Mouse (Mus musculus) left cerebral cortex, postnatal 4 days (tissue): Measurements from ENCODE around the gene Depdc5. TPM values are rescaled to one million over a fixed set of nuclear protein-coding genes. Genes with fewer than 3 reads are reported as not detected.
"Not testable (repeated sequence)": the region's sequence is repeated elsewhere in the genome, so short reads cannot be mapped to it uniquely, and the experiment has no call there.

Experiments
- DNase-seq: peaks from one replicate; pipeline ENCODE4 v3.0.0-alpha.2; 2022
- intact Hi-C: fragments of 180-260 bp; cut with DNase I; formaldehyde crosslinking; loops from one replicate; pipeline ENCODE4 v1.15.1; 2025
- total RNA-seq, 2 experiments: library from RNA; stranded (reverse); gene quantifications; 2 replicates each; pipeline ENCODE4 v1.2.3; 2021

The Depdc5 gene
- total RNA-seq = 10 to 100 TPM; 48.2 to 50.7 TPM

DNA sequence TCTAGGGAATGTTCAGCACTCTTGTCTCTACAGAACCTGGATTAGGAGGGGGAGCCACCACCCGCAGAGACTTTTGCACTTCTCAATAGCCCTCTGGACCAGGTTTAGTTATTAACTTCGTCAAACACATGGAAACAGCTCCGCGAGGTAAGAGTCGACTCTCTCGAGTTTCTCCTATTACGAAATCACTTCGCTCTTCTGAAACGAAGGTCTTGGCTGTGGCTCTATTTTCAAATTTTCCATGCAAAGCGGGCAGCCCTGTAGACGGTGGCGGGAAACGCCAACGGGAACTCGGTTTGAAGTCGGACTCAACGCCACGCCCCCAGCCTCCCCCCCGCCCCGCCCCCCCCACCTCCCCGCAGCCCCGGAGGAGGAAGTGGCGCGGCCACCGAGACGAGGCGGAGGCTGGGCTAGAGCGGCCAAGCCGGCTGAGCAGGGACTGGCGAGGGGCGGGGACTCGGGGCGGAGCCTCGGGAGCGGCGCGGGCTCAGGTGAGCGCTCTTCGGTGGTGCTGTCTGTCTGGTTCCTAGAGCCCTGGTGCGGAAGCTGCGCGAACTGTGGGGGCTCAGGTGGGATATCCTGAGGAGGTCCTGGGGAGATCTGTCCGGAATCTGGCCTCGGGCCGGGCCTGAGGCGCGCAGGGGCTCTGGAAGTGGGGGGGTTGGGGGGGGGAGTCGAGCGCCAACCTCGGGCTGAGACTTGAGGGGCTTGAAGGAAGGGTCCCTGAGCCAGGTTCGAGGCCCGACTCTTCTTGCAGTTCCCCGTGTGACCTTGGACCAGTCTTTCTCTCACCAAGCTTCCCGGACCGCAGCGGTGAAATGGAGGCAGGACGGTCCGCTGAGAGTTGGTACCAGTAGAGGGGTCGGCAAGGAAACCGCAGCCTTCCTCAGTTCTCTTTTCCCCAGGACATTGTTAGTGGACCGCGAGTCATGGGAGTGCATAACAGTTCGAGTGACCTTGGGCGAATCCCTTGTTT is at the start of gene Depdc5:
Gene Depdc5, plus strand, starts transcription at position 449 of the 976 bp plus-strand sequence.
- intact Hi-C loops = no loop called here
- peak; percentile 95 for DNase-seq

DNA sequence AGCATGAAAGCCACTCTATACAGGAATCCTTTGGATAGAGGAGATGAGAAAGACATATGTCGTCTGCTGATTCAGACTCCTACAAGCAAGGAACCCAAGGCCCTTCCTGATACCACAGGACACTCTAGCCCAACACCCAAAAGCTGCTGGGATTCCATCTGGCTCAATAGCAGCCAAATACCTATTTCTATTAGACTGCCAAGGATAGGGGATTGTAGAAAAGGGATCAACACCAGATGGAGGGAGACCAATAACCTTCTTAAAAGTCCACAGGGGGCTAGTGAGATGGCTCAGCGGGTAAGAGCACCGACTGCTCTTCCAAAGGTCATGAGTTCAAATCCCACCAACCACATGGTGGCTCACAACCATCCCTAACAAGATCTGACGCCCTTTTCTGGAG is 48.1 kb upstream of the Depdc5 start:
- intact Hi-C loops = no loop called here
- DNase-seq = no peak

DNA sequence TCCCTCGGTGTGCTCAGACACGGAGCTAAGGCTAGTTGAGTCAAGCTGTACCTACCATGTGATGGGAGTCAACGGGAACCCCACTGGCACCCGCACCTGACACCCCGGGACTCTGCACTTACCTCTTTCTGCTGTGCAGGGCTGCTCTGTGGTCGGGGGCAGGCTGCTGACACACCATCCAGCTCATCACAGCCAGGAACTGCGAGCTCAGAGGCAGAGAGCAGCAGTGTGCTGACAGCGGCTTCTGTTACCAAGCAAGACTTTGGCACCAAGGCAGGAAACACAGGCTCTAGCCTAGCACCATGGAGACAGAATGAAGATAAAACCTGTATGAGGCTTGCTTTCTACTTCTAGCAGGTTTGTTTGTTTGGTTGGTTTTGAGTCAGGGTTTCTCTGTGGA is 43.0 kb upstream of the Depdc5 start:
- DNase-seq = no peak
- intact Hi-C loops = no loop called here

DNA sequence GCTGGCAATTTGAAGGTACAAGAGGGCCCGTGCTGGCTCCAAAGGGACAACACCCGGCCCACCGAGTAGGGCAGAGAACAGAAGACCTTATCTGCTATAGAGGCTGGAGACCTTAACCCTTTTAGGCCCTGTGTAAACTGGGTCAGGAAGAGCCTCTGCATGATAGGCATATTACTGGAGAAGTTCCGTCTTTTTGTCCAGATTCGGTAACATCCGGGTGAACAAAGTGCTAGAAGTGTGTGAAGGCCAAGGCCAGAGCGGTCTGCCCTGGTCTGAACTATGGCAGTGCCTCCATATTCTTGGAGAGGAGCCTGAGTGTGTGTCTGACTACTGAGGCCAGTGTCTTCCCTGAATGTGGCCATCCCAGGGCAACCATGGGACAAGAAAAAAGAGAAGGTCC is 36.5 kb upstream of the Depdc5 start, which contains the start of gene Gm20671:
Gene Gm20671, minus strand, starts transcription at position 101 of the 400 bp plus-strand sequence.
- intact Hi-C loops = no loop called here

DNA sequence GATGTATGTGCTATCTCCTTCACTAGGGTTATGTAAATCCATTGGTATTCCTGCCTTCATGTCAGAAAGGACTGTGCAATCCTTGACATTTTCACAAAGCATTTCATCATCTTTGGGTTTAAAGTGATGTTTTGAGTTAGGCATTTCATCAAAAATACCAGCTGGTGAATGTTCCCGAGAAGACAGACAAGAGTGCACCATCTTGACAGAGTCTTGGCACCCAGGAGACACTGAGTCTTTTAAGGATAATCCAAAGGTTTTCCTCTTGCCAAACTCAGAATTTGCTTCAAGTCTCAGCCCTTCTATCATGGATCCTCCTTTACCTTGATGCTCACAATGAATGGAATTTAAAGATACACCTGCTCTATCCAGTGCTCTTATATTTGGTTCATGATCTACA is 34.7 kb upstream of the Depdc5 start:
- DNase-seq, intact Hi-C loops: not testable (repeated sequence)

More for the DNA sequence above, 36.5 kb upstream of the Depdc5 start, which contains the start of gene Gm20671:
- DNase-seq = no peak

DNA sequence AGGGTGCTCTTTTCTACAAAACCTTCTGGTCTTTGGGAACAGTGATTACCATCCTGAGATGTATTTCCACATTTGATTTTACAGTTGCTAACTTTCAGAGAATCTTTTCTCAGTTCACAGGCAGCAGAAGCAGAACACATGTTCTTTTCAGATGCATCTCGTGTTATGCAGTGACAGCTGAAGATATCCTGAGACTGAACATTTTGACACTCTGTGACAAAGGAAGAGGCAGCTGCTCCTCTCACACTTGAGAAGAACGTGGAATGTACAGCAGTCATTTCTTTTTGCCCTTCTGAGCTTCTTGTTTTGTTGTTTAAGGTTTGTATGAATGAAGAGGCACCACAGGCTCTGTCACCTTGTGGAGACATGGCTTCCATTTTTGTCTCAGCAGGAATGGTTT is 33.4 kb upstream of the Depdc5 start:
- no peak for DNase-seq
- intact Hi-C loops = no loop called here

DNA sequence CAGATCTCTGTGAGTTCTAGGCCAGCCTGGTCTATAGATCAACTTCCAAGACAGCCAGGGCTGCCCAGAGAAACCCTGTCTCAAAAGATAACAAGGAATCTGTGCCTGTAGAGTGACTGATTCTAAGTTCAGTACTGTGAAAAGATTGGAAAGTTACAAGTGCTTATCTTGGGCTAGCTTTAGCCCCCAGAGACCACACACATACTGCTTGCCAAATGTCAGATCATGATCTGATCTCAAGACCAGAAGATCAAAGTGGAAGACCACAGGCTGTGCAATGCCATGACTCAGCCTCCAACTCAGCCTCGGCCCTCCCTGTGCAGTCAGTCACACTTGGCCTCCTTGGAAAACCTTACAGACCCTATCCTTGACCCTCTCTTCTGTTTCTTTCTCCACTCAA is 29.0 kb upstream of the Depdc5 start:
- no peak for DNase-seq
- intact Hi-C loops = no loop called here

DNA sequence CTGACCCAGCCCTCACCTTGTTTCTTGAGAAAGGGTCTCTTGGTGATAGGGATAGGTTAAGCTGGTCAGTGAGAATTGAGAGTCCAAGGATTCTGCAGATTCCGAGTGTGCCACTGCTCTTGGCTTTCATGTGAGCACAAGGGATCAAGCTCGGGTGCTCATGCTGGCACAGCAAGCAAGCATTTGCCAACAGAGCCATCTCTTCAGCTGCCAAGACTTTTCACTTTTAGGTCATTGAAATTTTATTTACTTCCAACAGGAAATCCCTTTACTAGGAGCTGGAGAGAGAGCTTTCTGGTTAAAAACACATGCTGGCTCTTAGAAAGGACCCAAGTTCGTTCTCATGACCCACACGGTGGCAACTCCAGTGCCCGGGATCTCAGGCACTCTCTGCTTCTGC is 26.5 kb upstream of the Depdc5 start:
- intact Hi-C loops = no loop called here
- DNase-seq = no peak

DNA sequence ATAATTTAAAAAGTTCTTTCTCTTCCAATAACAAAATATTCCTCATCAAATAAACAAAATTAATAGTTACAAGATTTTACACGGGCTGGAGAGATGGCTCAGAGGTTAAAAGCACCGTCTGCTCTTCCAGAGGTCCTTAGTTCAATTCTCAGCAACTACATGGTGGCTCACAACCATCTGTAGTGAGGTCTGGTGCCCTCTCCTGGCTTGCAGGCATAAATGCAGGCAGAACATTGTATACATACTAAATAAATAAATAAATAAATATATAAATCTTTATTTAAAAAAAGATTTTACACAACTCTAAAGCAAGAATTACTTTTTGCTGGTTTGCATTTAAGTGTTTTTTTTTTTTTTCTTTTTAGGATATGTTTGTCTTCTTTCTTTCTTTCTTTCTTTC is 23.5 kb upstream of the Depdc5 start:
- DNase-seq = no peak

DNA sequence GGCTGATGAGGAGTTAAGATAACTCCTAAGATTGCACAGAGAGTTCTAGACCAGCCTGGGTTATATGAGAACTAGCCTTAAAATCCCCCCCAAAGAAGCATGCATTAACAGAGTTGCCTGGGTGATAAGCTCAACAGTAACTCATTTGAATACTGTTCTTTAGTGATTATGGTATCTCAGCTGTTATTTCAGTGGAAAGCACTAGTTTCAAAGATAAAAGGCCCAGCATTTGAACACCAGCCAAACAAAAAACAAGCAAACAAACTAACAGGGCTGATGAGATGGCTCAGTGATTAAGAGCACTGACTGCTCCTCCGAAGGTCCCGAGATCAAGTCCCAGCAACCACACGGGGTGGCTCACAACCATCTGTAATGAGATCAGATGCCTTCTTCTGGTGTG is 14.3 kb upstream of the Depdc5 start:
- intact Hi-C loops = no loop called here
- no peak for DNase-seq

More for the DNA sequence above, 23.5 kb upstream of the Depdc5 start:
- intact Hi-C loops = no loop called here

DNA sequence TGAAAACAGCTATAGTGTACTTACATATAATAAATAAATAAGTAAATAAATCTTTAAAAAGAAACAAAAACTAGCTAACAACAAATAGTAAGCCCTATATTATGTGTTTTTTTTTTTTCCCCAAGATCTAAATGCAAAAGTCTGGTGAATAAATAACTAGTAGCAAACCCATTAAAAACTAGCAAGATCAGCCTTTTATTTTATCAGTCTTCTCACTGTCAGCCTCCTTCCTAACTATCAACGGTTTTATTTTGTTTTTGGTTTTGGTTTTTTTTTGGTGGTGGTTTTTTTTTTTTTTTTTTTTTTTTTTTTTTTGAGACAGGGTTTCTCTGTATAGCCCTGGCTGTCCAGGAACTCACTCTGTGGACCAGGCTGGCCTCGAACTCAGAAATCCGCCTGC is 13.9 kb upstream of the Depdc5 start:
- DNase-seq, intact Hi-C loops: not testable (repeated sequence)

DNA sequence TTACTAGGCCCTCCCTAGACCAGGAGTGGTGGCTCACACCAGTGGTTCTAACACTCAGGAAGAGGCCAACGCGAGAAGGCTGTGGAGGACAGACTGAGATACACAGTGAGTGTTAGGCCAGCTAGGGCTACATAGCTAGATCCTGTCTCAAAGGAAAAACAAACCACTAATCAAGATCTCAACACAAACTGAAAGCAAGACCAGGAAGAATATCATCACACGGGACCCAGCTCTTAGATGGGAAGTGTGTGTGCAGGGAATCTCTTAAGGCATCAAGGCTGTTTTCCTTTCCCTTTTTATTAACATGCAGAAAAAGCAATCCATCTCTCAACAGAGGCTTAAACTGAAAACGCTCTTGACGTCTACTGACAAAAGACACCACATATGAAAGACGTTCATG is 11.5 kb upstream of the Depdc5 start:
- DNase-seq = no peak
- intact Hi-C loops = no loop called here

DNA sequence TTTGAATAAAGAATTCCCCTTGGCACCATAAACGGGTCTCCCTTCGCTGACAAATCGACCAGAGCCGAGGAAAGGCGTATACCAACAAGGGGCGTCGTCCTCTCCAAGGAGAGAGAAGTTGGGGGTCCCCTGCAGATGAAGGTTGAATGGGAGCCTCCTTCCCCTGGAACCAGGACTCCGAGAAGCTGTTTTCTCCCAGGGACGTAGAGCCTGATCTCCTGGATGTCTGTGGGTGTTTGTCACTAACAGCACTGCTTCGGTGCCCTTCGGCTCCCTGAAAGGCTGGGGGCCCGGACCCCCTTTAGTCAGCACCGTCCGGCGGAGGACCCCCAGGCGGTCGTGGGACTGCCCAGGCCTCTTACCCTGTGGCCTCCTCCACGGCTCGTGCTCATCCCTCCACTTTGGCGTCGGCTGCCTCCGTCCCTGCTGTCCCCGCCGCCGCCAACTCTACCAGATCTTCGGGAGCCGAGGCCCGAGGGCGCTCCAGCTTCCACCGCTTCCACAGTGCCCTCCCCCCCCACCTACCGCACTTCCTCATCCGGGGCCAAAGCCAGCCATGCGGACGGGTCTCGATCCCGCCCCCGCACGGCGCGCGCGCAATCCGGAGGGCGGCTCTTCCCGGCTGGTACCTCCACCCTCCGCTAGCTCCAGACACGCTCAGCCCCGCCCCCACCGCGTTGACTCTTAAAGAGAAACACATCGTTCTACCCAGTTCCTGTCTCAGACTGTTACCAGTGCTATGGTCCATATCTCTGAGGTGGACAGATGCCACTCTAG is 9.6 kb upstream of the Depdc5 start, which contains the start of gene Prr14l:
Gene Prr14l, minus strand, starts transcription at position 526 of the 777 bp plus-strand sequence.
- peak; percentile 99 for DNase-seq
- intact Hi-C loops = no loop called here

DNA sequence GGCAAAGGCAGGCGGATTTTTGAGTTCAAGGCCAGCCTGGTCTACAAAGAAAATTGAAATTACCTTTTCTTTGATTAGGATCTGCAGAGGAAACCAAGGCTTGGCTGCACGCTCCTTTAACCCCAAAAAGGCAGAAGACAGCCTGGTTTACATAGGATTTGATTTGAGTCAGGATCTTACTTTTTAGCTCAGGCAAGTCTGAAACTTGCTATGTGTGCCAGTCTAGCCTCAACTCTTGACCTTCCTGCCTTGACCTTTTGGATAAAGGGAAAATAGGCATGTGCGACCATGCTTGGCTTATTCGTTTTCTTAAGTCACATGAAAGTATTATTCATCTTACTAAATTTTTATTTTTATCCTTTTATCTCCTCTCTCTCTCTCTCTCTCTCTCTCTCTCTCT is 8.7 kb upstream of the Depdc5 start:
- no peak for DNase-seq
- intact Hi-C loops = no loop called here

DNA sequence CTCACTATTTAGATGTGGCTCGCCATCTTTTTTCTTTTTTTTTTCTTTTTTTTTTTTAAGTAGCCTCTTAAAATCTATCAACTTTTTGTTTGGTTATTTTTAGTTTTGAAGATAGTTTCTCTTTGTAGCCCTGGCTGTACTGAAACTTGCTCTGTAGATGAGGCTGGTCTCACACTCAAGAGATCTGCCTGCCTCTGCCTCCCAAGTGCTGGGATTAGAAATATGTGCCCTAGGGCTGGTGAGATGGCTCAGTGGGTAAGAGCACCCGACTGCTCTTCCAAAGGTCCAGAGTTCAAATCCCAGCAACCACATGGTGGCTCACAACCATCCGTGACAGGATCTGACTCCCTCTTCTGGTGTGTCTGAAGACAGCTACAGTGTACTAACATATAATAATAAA is 8.2 kb upstream of the Depdc5 start:
- intact Hi-C loops, DNase-seq: not testable (repeated sequence)

DNA sequence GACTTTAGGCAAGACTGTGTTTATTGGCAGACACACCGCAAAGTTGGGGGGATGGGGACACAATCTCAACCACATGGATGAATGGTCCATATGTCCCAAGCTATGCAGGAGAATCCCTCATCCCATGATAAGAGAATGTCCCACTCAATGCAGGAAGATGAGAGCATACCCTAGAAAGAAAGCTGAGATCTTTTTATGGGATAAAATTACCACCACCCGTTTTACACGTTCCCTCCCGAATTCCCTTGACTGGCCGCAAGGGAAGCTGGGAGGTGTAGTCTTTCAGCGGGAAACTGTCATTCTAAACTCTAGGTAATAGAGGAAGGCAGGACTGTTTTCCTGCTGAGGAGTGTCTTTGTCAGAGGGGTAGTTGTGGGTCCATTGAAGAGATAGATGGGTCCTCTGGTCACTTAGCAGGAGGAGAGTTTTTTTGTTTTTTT is 5.7 kb upstream of the Depdc5 start:
- intact Hi-C loops = no loop called here
- peak; percentile 38 for DNase-seq

DNA sequence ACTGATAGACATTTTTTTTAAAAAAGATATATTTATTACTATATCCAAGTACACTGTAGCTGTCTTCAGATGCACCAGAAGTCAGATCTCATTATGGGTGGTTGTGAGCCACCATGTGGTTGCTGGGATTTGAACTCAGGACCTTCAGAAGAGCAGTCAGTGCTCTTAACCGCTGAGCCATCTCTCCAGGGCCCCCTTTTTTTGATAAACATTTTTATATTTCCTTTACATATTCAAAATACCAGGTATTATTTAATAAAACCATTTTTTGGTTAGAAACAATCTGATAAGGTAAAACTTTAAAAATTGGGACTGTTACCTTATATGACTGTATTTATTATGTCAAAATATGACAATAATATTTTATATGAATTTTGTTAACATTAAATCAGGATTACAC is 2.4 kb upstream of the Depdc5 start:
- intact Hi-C loops = no loop called here

DNA sequence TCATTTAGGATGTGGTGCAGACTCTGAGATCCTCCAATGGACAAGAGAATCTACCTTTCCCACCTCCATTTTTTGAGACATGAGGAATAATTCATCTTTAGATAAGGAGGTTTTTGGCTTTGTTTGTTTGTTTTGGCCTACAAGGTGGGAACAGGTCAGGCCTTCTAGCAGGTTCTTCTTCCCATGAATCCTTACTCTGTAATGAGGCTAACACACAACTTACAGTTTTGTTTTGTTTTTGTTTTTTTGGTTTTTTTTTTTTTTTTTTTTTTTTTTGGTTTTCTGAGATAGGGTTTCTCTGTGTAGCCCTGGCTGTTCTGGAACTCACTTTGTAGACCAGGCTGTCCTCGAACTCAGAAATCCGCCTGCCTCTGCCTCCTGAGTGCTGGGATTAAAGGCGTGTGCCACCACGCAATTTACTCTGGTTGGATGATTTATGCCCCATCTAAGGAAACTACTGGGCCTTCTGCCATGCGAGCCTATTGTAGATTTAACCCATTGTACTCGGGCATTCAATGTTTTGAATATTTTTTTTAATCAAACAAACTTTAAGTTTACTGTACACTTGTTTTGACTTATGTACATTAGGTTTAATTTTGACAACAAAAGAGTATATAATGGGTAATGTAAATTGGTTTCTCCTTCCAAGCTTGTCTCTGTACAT is 900 bp upstream of the Depdc5 start:
- DNase-seq = no peak
- intact Hi-C loops = no loop called here

More for the DNA sequence above, 2.4 kb upstream of the Depdc5 start:
- DNase-seq = no peak

DNA sequence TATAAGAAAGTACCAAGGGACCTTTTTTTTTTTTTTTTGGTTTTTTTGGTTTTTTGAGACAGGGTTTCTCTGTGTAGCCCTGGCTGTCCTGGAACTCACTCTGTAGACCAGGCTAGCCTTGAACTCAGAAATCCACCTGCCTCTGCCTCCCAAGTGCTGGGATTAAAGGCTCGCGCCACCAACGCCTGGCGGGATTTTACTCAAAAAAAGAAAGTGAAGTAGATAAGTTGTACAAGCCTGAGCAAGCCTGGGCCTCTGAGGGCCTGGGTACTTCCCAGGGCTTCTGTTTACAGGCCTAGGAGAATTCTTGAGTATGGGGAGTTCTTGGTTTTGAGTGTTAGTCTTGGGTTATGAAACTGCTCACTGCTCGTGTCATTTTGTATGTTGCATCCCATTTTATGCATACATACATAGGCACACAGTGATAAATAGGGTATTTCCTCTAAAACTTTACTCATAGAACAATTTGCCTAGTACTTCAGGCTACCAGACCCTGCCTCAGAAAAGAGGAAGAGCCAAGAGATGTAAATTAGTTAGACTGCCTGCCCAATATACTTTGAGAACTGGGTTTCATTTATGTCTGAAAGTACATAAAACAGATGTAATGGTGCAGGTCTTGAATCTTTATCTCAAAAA is 6.0 kb downstream of the Depdc5 start:
- no peak for DNase-seq
- intact Hi-C loops = no loop called here

DNA sequence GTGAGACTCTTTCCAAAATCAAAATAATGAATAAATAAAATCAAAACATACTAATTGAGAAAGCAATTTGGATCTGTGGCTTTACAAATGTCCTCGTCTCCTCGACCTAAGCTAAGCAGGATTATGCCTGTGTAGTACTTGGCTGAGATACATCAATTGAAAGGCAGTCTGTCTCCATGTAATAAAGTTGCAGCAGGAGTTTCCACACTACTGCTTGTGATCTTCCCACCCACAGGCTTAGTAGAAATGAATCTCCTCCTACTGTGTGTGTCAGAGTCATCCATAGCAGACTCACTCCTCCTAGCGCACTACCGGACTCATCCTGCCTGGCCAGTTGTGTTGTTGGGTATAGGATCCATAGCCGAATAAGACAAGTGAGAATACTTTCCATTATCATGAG is 8.8 kb downstream of the Depdc5 start:
- intact Hi-C loops = no loop called here
- DNase-seq = no peak
